Mouse (Mus musculus): ENCODE data around the gene Cd34.

GRCm38 (mm10) chr1:194946467-194946866, 7.8 kb downstream of the Cd34 start:
- TF ChIP-seq CTCF (IDR thresholded peaks at IDR 0.05; ENCODE audit: control insufficient read depth, insufficient read depth, insufficient read length): no peak
- no peak for TF ChIP-seq MAX (IDR thresholded peaks at IDR 0.05)
- TF ChIP-seq USF1 (IDR thresholded peaks at IDR 0.05; ENCODE audit: low read depth): no peak
- no peak for TF ChIP-seq MYOG (IDR thresholded peaks at IDR 0.05; ENCODE audit: control insufficient read depth, extremely low read depth, insufficient read length)
- no peak for TF ChIP-seq FOSL1 (IDR thresholded peaks at IDR 0.05; ENCODE audit: insufficient read depth, low read length, poor library complexity, severe bottlenecking)
